8 mouse cellular contexts compared by ENCODE assay signal in the genomic region with DNA sequence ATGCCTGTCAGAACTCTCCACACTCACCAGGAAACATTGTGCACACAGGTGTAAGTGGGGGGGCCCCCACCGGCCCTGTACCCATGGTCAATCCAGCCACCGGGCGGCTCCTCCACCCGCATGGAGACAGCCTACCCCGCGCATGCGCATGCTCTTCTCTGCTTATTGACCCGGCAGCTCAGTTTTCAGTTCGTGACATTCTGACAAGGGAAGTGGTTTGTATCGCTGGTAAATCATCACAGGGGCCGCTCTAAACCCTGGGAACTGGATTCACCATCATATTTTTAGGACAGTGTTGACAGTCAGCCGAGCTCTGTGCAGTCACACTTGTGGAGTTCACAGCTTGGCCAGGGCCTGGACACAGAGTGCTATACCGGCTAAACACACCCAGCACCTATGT. TPM values are rescaled to one million over a fixed set of nuclear protein-coding genes. Genes with fewer than 3 reads are reported as not detected.
A peak's percentile ranks its signal among the peaks of the same experiment; 100 is the strongest.
DNase-seq lines count a peak whose midpoint lies in the region; ATAC-seq lines count a peak whose summit lies in the region.
"Had no signal": no experiment of that assay in that cellular context is flagged by ENCODE, and none has a peak within 500 bp of the region (broad histone marks: within the 10 kb centered on the region; RNA-seq: fewer than 3 reads in every experiment).

No protein-coding gene starts in this region.

- peaks cover 9% of the 10 kb centered on the region for H3K4me1 ChIP-seq in embryonic facial prominence, embryonic 14.5 days (ENCODE audit: control insufficient read depth, insufficient read depth, low read length)
- peaks cover 56% of the 10 kb centered on the region for H3K4me1 ChIP-seq in liver, embryonic 12.5 days
- H3K4me1 ChIP-seq in neural tube, embryonic 15.5 days: peaks cover 20% of the 10 kb centered on the region

- H3K9me3 ChIP-seq in embryonic facial prominence, embryonic 14.5 days (ENCODE audit: control insufficient read depth, low read length): no peaks in the 10 kb centered on the region
- H3K9me3 ChIP-seq in liver, embryonic 12.5 days (replicated peaks): peaks cover 6% of the 10 kb centered on the region; the same call in 1 of the 2 replicates
- H3K9me3 ChIP-seq in neural tube, embryonic 15.5 days (replicated peaks): no peaks in the 10 kb centered on the region
- H3K9me3 ChIP-seq: embryonic facial prominence, embryonic 15.5 days had no signal

- H3K27ac ChIP-seq in embryonic facial prominence, embryonic 14.5 days (replicated peaks; ENCODE audit: low read depth, low read length): no peak overlapping the region
- H3K27ac ChIP-seq in liver, embryonic 12.5 days: peak overlapping the region; percentile 57
- H3K27ac ChIP-seq in neural tube, embryonic 15.5 days (replicated peaks): no peak overlapping the region
- H3K27ac ChIP-seq: embryonic facial prominence, embryonic 15.5 days had no signal

- H3K9ac ChIP-seq in embryonic facial prominence, embryonic 14.5 days (ENCODE audit: low read depth, low read length): no peak overlapping the region
- peak overlapping the region; percentile 57 for H3K9ac ChIP-seq in liver, embryonic 12.5 days
- H3K9ac ChIP-seq in neural tube, embryonic 15.5 days (replicated peaks): no peak overlapping the region
- H3K9ac ChIP-seq: embryonic facial prominence, embryonic 15.5 days had no signal

- peak overlapping the region; percentile 35 for H3K4me2 ChIP-seq in embryonic facial prominence, embryonic 14.5 days (ENCODE audit: low read depth, low read length)
- peak overlapping the region; percentile 65 for H3K4me2 ChIP-seq in liver, embryonic 12.5 days
- no peak overlapping the region for H3K4me2 ChIP-seq in neural tube, embryonic 15.5 days
- H3K4me2 ChIP-seq: embryonic facial prominence, embryonic 15.5 days had no signal

- ATAC-seq in embryonic facial prominence, embryonic 14.5 days (ENCODE audit: low read depth): no peak
- ATAC-seq in liver, embryonic 12.5 days: peak; percentile 54
- ATAC-seq in neural tube, embryonic 15.5 days (ENCODE audit: low FRiP score): no peak

- H3K36me3 ChIP-seq in embryonic facial prominence, embryonic 14.5 days (ENCODE audit: control insufficient read depth, insufficient read depth, low read length): no peaks in the 10 kb centered on the region
- H3K36me3 ChIP-seq in liver, embryonic 12.5 days: peaks cover 26% of the 10 kb centered on the region
- H3K36me3 ChIP-seq in neural tube, embryonic 15.5 days: no peaks in the 10 kb centered on the region
- H3K36me3 ChIP-seq: embryonic facial prominence, embryonic 15.5 days had no signal

- peak; percentile 52 for DNase-seq in adrenal gland, adult 8-10 months
- peak; percentile 66 for DNase-seq in embryonic facial prominence, embryonic 14.5 days (ENCODE audit: low spot score)
- DNase-seq in heart, postnatal 4 days: peak; percentile 83
- peak; percentile 51 for DNase-seq in retina, postnatal 1 day
- no peak for DNase-seq in frontal cortex, postnatal 10 days (ENCODE audit: low spot score in 2 of 2)

- H3K4me3 ChIP-seq in embryonic facial prominence, embryonic 14.5 days (ENCODE audit: low read depth, low read length): no peak overlapping the region
- H3K4me3 ChIP-seq in liver, embryonic 12.5 days: peak overlapping the region; percentile 30; the same call in 1 of the 2 replicates
- no peak overlapping the region for H3K4me3 ChIP-seq in neural tube, embryonic 15.5 days (replicated peaks)
- H3K4me3 ChIP-seq: embryonic facial prominence, embryonic 15.5 days had no signal

- H3K27me3 ChIP-seq in embryonic facial prominence, embryonic 14.5 days (replicated peaks; ENCODE audit: control insufficient read depth, insufficient read depth, low read length): no peaks in the 10 kb centered on the region
- H3K27me3 ChIP-seq in liver, embryonic 12.5 days (replicated peaks): no peaks in the 10 kb centered on the region
- H3K27me3 ChIP-seq in neural tube, embryonic 15.5 days (replicated peaks): no peaks in the 10 kb centered on the region
- H3K27me3 ChIP-seq: embryonic facial prominence, embryonic 15.5 days had no signal

- WGBS in embryonic facial prominence, embryonic 14.5 days: 42% methylated on average over 13 of the region's 13 CpGs
- WGBS in liver, embryonic 12.5 days (ENCODE audit: insufficient replicate concordance): 16% methylated on average over 13 of the region's 13 CpGs
- WGBS in neural tube, embryonic 15.5 days: 77% methylated on average over 13 of the region's 13 CpGs

RNA-seq across cellular contexts. Expression of a gene that starts 36.0 kb away (rescaled TPM):
- 10 to 100 TPM; 64.5 to 92.1 (median 73.7) TPM for total RNA-seq in adrenal gland, adult 8-10 months (2022)
- polyA plus RNA-seq in embryonic facial prominence, embryonic 14.5 days (2014; fragmentation: Nextera tagmentation; extraction: Ambion mirVana): 24.5 and 27.6 TPM in 2 replicates
- total RNA-seq in heart, postnatal 4 days (2021): 10 to 100 TPM; 45.4 to 52.4 TPM
- polyA plus RNA-seq in liver, embryonic 12.5 days (2016; fragmentation: Nextera tagmentation; extraction: Ambion mirVana): 31.6 and 33.7 TPM in 2 replicates
- 18.5 and 25.5 TPM in 2 replicates for polyA plus RNA-seq in neural tube, embryonic 15.5 days (2015; fragmentation: Nextera tagmentation; extraction: Ambion mirVana)

RNA-seq across cellular contexts. Expression of a gene that starts 43.7 kb away (rescaled TPM):
- total RNA-seq in adrenal gland, adult 8-10 months (2022): 10 to 100 TPM; 23.1 to 26.4 (median 24.7) TPM
- 3.6 and 4.4 TPM in 2 replicates for polyA plus RNA-seq in embryonic facial prominence, embryonic 14.5 days (2014; fragmentation: Nextera tagmentation; extraction: Ambion mirVana)
- 1 to 10 TPM; 7.8 to 9.9 TPM for total RNA-seq in heart, postnatal 4 days (2021)
- 2.1 and 2.4 TPM in 2 replicates for polyA plus RNA-seq in liver, embryonic 12.5 days (2016; fragmentation: Nextera tagmentation; extraction: Ambion mirVana)
- polyA plus RNA-seq in neural tube, embryonic 15.5 days (2015; fragmentation: Nextera tagmentation; extraction: Ambion mirVana): 8.5 and 9.9 TPM in 2 replicates

RNA-seq across cellular contexts. Expression of a gene that starts 44.7 kb away (rescaled TPM):
- 10 to 100 TPM; 30.6 to 60.4 (median 41.2) TPM for total RNA-seq in adrenal gland, adult 8-10 months (2022)
- polyA plus RNA-seq in embryonic facial prominence, embryonic 14.5 days (2014; fragmentation: Nextera tagmentation; extraction: Ambion mirVana): 8.2 and 9.2 TPM in 2 replicates
- total RNA-seq in heart, postnatal 4 days (2021): 10 to 100 TPM; 15.7 to 17.4 TPM
- 16.0 and 17.7 TPM in 2 replicates for polyA plus RNA-seq in liver, embryonic 12.5 days (2016; fragmentation: Nextera tagmentation; extraction: Ambion mirVana)
- 2.1 and 10.1 TPM in 2 replicates for polyA plus RNA-seq in neural tube, embryonic 15.5 days (2015; fragmentation: Nextera tagmentation; extraction: Ambion mirVana)

RNA-seq across cellular contexts. Expression of a gene that starts 51.8 kb away (rescaled TPM):
- not detected for total RNA-seq in adrenal gland, adult 8-10 months (2022)
- not detected in 2 replicates for polyA plus RNA-seq in embryonic facial prominence, embryonic 14.5 days (2014; fragmentation: Nextera tagmentation; extraction: Ambion mirVana)
- not detected for total RNA-seq in heart, postnatal 4 days (2021)
- not detected in 2 replicates for polyA plus RNA-seq in liver, embryonic 12.5 days (2016; fragmentation: Nextera tagmentation; extraction: Ambion mirVana)
- polyA plus RNA-seq in neural tube, embryonic 15.5 days (2015; fragmentation: Nextera tagmentation; extraction: Ambion mirVana): 0.33 and 0.75 TPM in 2 replicates
- polyA plus RNA-seq: embryonic facial prominence, embryonic 15.5 days had no signal

RNA-seq across cellular contexts. Expression of a gene that starts 54.8 kb away (rescaled TPM):
- total RNA-seq in adrenal gland, adult 8-10 months (2022): under 1 TPM; 0.15 to 0.31 (median 0.23) TPM
- 0.41 and 0.64 TPM in 2 replicates for polyA plus RNA-seq in embryonic facial prominence, embryonic 14.5 days (2014; fragmentation: Nextera tagmentation; extraction: Ambion mirVana)
- total RNA-seq in heart, postnatal 4 days (2021): not detected
- not detected in 2 replicates for polyA plus RNA-seq in liver, embryonic 12.5 days (2016; fragmentation: Nextera tagmentation; extraction: Ambion mirVana)
- polyA plus RNA-seq in neural tube, embryonic 15.5 days (2015; fragmentation: Nextera tagmentation; extraction: Ambion mirVana): 6.0 and 9.0 TPM in 2 replicates

Comparison
In these comparisons a context has a peak if more than half of its experiments do, and no peak if none do; other contexts are left out.
1. DNase-seq: peak in adrenal gland, adult 8-10 months (single experiment), embryonic facial prominence, embryonic 14.5 days (single experiment), heart, postnatal 4 days (single experiment) and retina, postnatal 1 day (single experiment); none in frontal cortex, postnatal 10 days (0 of 2).